Mouse (Mus musculus) intestine, postnatal 0 days (tissue): ENCODE measurements around the gene Stk32c. TPM values are rescaled to one million over a fixed set of nuclear protein-coding genes. Genes with fewer than 3 reads are reported as not detected.

ENCODE experiments used
- ATAC-seq: fragments of 200-750 bp; cut with Nextera tagmentation; 2 replicates; pipeline ENCODE4 v1.8.0; 2017; ENCODE audit warnings: mild to moderate bottlenecking, moderate TSS enrichment, moderate library complexity
- H3K27ac ChIP-seq: fragments of 300-500 bp; sonication (generic); 2 replicates; pipeline ENCODE4 v1.5.1; 2014; ENCODE audit warnings: mild to moderate bottlenecking, low read depth, low read length, moderate library complexity
- H3K27me3 ChIP-seq: fragments of 300-500 bp; sonication (generic); replicated peaks from 2 replicates; pipeline ENCODE4 v1.6.1; 2014; ENCODE audit warnings: low read length, mixed read lengths; ENCODE audit not compliant: control insufficient read depth, insufficient read depth
- H3K36me3 ChIP-seq: fragments of 300-500 bp; sonication (generic); 2 replicates; pipeline ENCODE4 v1.6.1; 2014; ENCODE audit warnings: mild to moderate bottlenecking, moderate library complexity; ENCODE audit not compliant: control insufficient read depth, insufficient read depth
- H3K4me1 ChIP-seq: fragments of 300-500 bp; sonication (generic); replicated peaks from 2 replicates; pipeline ENCODE4 v1.6.1; 2014; ENCODE audit warnings: antibody characterized with exemption, low read length, mixed read lengths; ENCODE audit not compliant: control insufficient read depth, insufficient read depth
- H3K4me2 ChIP-seq: fragments of 300-500 bp; sonication (generic); replicated peaks from 2 replicates; pipeline ENCODE4 v1.6.1; 2014; ENCODE audit warnings: low read depth, mild to moderate bottlenecking, moderate library complexity
- H3K4me3 ChIP-seq: fragments of 300-500 bp; sonication (generic); 2 replicates; pipeline ENCODE4 v1.5.1; 2014; ENCODE audit warnings: low read depth, low read length
- H3K9ac ChIP-seq: fragments of 300-500 bp; sonication (generic); 2 replicates; pipeline ENCODE4 v1.6.1; 2014; ENCODE audit warnings: mild to moderate bottlenecking, low read depth, low read length
- H3K9me3 ChIP-seq: fragments of 300-500 bp; sonication (generic); 2 replicates; pipeline ENCODE4 v1.6.1; 2016; ENCODE audit warnings: mixed run types; ENCODE audit not compliant: control insufficient read depth
- CTCF ChIP-seq: sonication (generic); IDR thresholded peaks from 2 replicates; pipeline ENCODE4 v1.5.1; 2016; ENCODE audit warnings: low read depth, mild to moderate bottlenecking, control low read depth, antibody characterized with exemption, moderate library complexity
- WGBS: fragments of 180-500 bp; shearing (Covaris S2); extraction: QIAGEN DNeasy Blood & Tissue Kit; methylation state at CpG from one replicate; pipeline ENCODE4 v1.1.7; 2014; 5-methylcytosine and 5-hydroxymethylcytosine counted together
- polyA plus RNA-seq: library from polyadenylated mRNA; unstranded; fragments of >200 nt; fragmentation: Nextera tagmentation; extraction: Ambion mirVana; gene quantifications from 2 replicates; pipeline ENCODE4 v1.2.1, GENCODE M21; 2015

Gene Stk32c
- polyA plus RNA-seq, 1 experiment from 2014 or later = 0.07 TPM

- Histone ChIP-seq H3K36me3 (no peaks in the 10 kb centered on the region), H3K4me2 (no peak overlapping the region), H3K9ac (no peak overlapping the region), H3K4me3 (no peak overlapping the region), H3K27me3 (no peaks in the 10 kb centered on the region), H3K4me1 (no peaks in the 10 kb centered on the region), H3K27ac (no peak overlapping the region), H3K9me3 (no peaks in the 10 kb centered on the region)
- 37% methylated on average over 13 of the region's 13 CpGs for WGBS
- ATAC-seq = peak; percentile 49; the same call in 1 of the 2 replicates
- peak; percentile 94 for TF ChIP-seq CTCF
Observed at GRCm38 (mm10) chr7:139119152-139119774, 93.8 kb downstream of the Stk32c start.

GRCm38 (mm10) chr7:139107908-139108650, 105.0 kb downstream of the Stk32c start:
- 78% methylated on average over 9 of the region's 9 CpGs for whole genome bisulfite sequencing
- no peaks in the 10 kb centered on the region for H3K9me3 ChIP-seq
- no peaks in the 10 kb centered on the region for H3K27me3 ChIP-seq
- H3K4me3 ChIP-seq = no peak overlapping the region
- no peak for ATAC-seq
- no peak for TF ChIP-seq CTCF
- H3K4me1 ChIP-seq = no peaks in the 10 kb centered on the region
- no peak overlapping the region for H3K9ac ChIP-seq
- no peaks in the 10 kb centered on the region; the same call in 1 of the 2 replicates for H3K36me3 ChIP-seq
- H3K27ac ChIP-seq = no peak overlapping the region
- no peak overlapping the region for H3K4me2 ChIP-seq

- ATAC-seq = no peak
- no peaks in the 10 kb centered on the region for H3K9me3 ChIP-seq
- TF ChIP-seq CTCF = no peak
- no peaks in the 10 kb centered on the region for H3K27me3 ChIP-seq
- no peak overlapping the region for H3K4me3 ChIP-seq
- no peaks in the 10 kb centered on the region; the same call in 1 of the 2 replicates for H3K36me3 ChIP-seq
- WGBS = 89% methylated on average over 7 of the region's 7 CpGs
- no peak overlapping the region for H3K4me2 ChIP-seq
- no peak overlapping the region for H3K27ac ChIP-seq
- no peak overlapping the region for H3K9ac ChIP-seq
- no peaks in the 10 kb centered on the region for H3K4me1 ChIP-seq
Observed at GRCm38 (mm10) chr7:139105705-139106104, 107.4 kb downstream of the Stk32c start.

- TF ChIP-seq CTCF = no peak
- Histone ChIP-seq H3K9ac (no peak overlapping the region), H3K27me3 (no peaks in the 10 kb centered on the region), H3K4me2 (no peak overlapping the region), H3K4me1 (no peaks in the 10 kb centered on the region), H3K4me3 (no peak overlapping the region), H3K36me3 (no peaks in the 10 kb centered on the region; the same call in 1 of the 2 replicates), H3K27ac (no peak overlapping the region), H3K9me3 (no peaks in the 10 kb centered on the region)
- no peak for ATAC-seq
- 81% methylated on average over 5 of the region's 5 CpGs for WGBS
Observed at GRCm38 (mm10) chr7:139105076-139105475, 108.0 kb downstream of the Stk32c start.

- WGBS = 63% methylated on average over 10 of the region's 10 CpGs
- Histone ChIP-seq H3K4me3 (no peak overlapping the region), H3K27ac (no peak overlapping the region), H3K9me3 (no peaks in the 10 kb centered on the region), H3K9ac (no peak overlapping the region), H3K4me1 (no peaks in the 10 kb centered on the region), H3K27me3 (no peaks in the 10 kb centered on the region), H3K36me3 (no peaks in the 10 kb centered on the region; the same call in 1 of the 2 replicates), H3K4me2 (no peak overlapping the region)
- no peak for ATAC-seq
- TF ChIP-seq CTCF = peak; percentile 51
Observed at GRCm38 (mm10) chr7:139103960-139104381, 109.1 kb downstream of the Stk32c start.

- H3K36me3 ChIP-seq = no peaks in the 10 kb centered on the region
- no peaks in the 10 kb centered on the region for H3K4me1 ChIP-seq
- no peak overlapping the region for H3K4me3 ChIP-seq
- no peak overlapping the region for H3K4me2 ChIP-seq
- no peak overlapping the region for H3K27ac ChIP-seq
- H3K9ac ChIP-seq = no peak overlapping the region
- H3K9me3 ChIP-seq = no peaks in the 10 kb centered on the region
- WGBS = 74% methylated on average over 3 of the region's 3 CpGs
- no peak for TF ChIP-seq CTCF
- ATAC-seq = no peak
- H3K27me3 ChIP-seq = no peaks in the 10 kb centered on the region
Observed at GRCm38 (mm10) chr7:139101826-139102225, 111.3 kb downstream of the Stk32c start.
